Mouse (Mus musculus) heart, embryonic 11.5 days (tissue): Measurements from ENCODE around the gene Epb41l2. TPM values are rescaled to one million over a fixed set of nuclear protein-coding genes. Genes with fewer than 3 reads are reported as not detected.

ENCODE experiments used
- ATAC-seq: fragments of 200-750 bp; cut with Nextera tagmentation; replicated peaks from 2 replicates; pipeline ENCODE4 v1.8.0; 2017; ENCODE audit warnings: moderate library complexity; ENCODE audit not compliant: insufficient number of reproducible peaks, low FRiP score, low TSS enrichment
- H3K27ac ChIP-seq: fragments of 300-500 bp; sonication (generic); 2 replicates; pipeline ENCODE4 v1.5.1; 2014; ENCODE audit warnings: mild to moderate bottlenecking, low read depth, low read length
- H3K27me3 ChIP-seq: fragments of 300-500 bp; sonication (generic); 2 replicates; pipeline ENCODE4 v1.6.1; 2014; ENCODE audit warnings: mild to moderate bottlenecking, low read length, mixed read lengths; ENCODE audit not compliant: control insufficient read depth, insufficient read depth
- H3K36me3 ChIP-seq: fragments of 300-500 bp; sonication (generic); 2 replicates; pipeline ENCODE4 v1.6.1; 2014; ENCODE audit warnings: mild to moderate bottlenecking, low read length, moderate library complexity, mixed read lengths; ENCODE audit not compliant: control insufficient read depth, insufficient read depth
- H3K4me1 ChIP-seq: fragments of 300-500 bp; sonication (generic); 2 replicates; pipeline ENCODE4 v1.6.1; 2014; ENCODE audit warnings: low read length; ENCODE audit not compliant: control insufficient read depth, insufficient read depth
- H3K4me2 ChIP-seq: fragments of 300-500 bp; sonication (generic); 2 replicates; pipeline ENCODE4 v1.6.1; 2014; ENCODE audit warnings: mild to moderate bottlenecking, moderate library complexity
- H3K4me3 ChIP-seq: fragments of 300-500 bp; sonication (generic); 2 replicates; pipeline ENCODE4 v1.5.1; 2014; ENCODE audit warnings: low read depth, low read length
- H3K9ac ChIP-seq: fragments of 300-500 bp; sonication (generic); 2 replicates; pipeline ENCODE4 v1.6.1; 2014; ENCODE audit warnings: mild to moderate bottlenecking, low read depth, low read length, moderate library complexity
- H3K9me3 ChIP-seq: fragments of 300-500 bp; sonication (generic); replicated peaks from 2 replicates; pipeline ENCODE4 v1.6.1; 2016; ENCODE audit warnings: low read length; ENCODE audit not compliant: control insufficient read depth
- WGBS: fragments of 180-500 bp; shearing (Covaris S2); extraction: QIAGEN DNeasy Blood & Tissue Kit; methylation state at CpG from one replicate; pipeline ENCODE4 v1.1.7; 2014; ENCODE audit not compliant: insufficient replicate concordance; 5-methylcytosine and 5-hydroxymethylcytosine counted together
- polyA plus RNA-seq: library from polyadenylated mRNA; unstranded; fragments of >200 nt; fragmentation: Nextera tagmentation; extraction: Ambion mirVana; gene quantifications from 2 replicates; pipeline ENCODE4 v1.2.1, GENCODE M21; 2014

Gene Epb41l2
- polyA plus RNA-seq, 1 experiment from 2014 or later, result 51.5 TPM

DNA sequence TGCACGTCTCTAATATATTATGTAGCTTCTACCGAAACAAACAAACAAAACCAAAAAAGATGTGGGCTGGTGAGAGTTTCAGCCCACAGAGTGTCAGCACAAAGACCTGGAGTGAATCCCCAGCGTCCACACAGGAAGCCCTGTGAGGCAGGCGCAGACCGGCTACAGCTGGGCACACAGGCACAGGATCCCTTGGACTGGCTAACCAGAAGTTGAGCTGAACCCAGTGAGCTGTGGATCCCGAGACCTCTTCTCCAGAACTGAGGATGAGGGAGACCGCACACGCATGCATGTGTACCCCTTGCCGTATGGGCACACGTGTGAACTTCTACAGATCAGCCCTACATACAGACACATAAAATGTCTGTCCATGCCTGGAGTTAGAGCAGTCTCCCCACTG, 94.2 kb downstream of the Epb41l2 start:
- Histone ChIP-seq H3K4me3 (no peak overlapping the region), H3K9ac (no peak overlapping the region), H3K36me3 (peaks cover 2% of the 10 kb centered on the region), H3K4me2 (no peak overlapping the region), H3K9me3 (no peaks in the 10 kb centered on the region), H3K27me3 (no peaks in the 10 kb centered on the region), H3K4me1 (peaks cover 16% of the 10 kb centered on the region), H3K27ac (no peak overlapping the region)
- ATAC-seq, result no peak
- WGBS, result 87% methylated on average over 10 of the region's 10 CpGs

DNA sequence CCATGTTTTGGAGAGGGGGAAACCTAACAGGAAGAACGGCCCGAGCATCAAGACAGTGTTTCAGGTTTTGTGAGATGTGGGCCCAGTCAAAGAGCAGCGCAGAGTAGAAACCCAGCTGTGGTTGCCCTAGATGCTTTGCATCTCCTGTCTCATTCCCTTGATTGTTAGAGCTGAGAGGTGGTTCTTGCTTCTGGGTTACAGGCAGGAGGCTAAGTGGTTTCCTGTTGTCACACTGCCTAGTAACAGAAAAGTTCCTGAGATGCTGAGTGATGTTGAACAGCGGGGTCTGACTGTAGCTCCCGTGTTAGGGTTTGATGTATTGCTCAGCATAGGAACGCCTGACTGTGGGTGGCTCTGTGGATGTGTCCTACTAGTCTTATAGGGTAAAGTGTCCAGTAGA, 97.5 kb downstream of the Epb41l2 start:
- H3K36me3 ChIP-seq, result peaks cover 2% of the 10 kb centered on the region
- no peaks in the 10 kb centered on the region for H3K27me3 ChIP-seq
- H3K4me1 ChIP-seq, result peaks cover 4% of the 10 kb centered on the region; the same call in 1 of the 2 replicates
- H3K4me2 ChIP-seq, result no peak overlapping the region
- ATAC-seq, result no peak
- H3K9me3 ChIP-seq, result no peaks in the 10 kb centered on the region
- H3K27ac ChIP-seq, result no peak overlapping the region
- WGBS, result 70% methylated on average over 6 of the region's 6 CpGs
- no peak overlapping the region for H3K4me3 ChIP-seq
- no peak overlapping the region for H3K9ac ChIP-seq

DNA sequence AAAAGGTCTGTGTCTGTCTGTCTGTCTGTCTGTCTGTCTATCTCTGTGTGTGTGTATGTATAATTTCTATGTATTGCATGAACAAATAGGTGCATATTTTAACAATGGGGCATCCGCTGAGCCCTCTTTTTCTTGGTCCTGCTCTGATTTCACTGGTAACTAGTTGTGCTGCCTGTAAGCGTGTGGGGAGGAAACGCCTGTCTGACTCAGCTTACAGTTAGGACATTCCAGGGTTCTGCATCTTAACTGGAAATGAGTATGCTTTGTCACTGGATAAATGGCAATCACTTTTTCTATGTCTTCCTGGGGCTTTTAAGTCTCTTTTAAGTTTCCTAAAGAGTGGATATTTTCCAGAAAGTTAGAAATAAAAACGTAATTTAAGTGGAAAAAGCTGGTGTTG, 98.4 kb downstream of the Epb41l2 start:
- Histone ChIP-seq H3K4me1 (peaks cover 8% of the 10 kb centered on the region; the same call in 1 of the 2 replicates), H3K36me3 (peaks cover 2% of the 10 kb centered on the region), H3K9ac (no peak overlapping the region), H3K27me3 (no peaks in the 10 kb centered on the region), H3K4me2 (no peak overlapping the region), H3K9me3 (no peaks in the 10 kb centered on the region), H3K27ac (no peak overlapping the region), H3K4me3 (no peak overlapping the region)
- 69% methylated on average over 4 of the region's 4 CpGs for WGBS
- no peak for ATAC-seq

GRCm38 (mm10) chr10:25461832-25462231, 102.2 kb downstream of the Epb41l2 start:
- no peak overlapping the region for H3K27ac ChIP-seq
- H3K4me1 ChIP-seq, result peaks cover 16% of the 10 kb centered on the region
- no peaks in the 10 kb centered on the region for H3K27me3 ChIP-seq
- no peak overlapping the region for H3K4me3 ChIP-seq
- H3K9me3 ChIP-seq, result no peaks in the 10 kb centered on the region
- 36% methylated on average over 1 of the region's 1 CpGs for WGBS
- ATAC-seq, result 0 out of 2 replicates have a peak, but pooled peaks have one; percentile 46
- no peaks in the 10 kb centered on the region for H3K36me3 ChIP-seq
- H3K9ac ChIP-seq, result no peak overlapping the region
- no peak overlapping the region for H3K4me2 ChIP-seq

GRCm38 (mm10) chr10:25462669-25463068, 103.1 kb downstream of the Epb41l2 start:
- 52% methylated on average over 3 of the region's 3 CpGs for WGBS
- no peaks in the 10 kb centered on the region for H3K9me3 ChIP-seq
- no peaks in the 10 kb centered on the region for H3K36me3 ChIP-seq

DNA sequence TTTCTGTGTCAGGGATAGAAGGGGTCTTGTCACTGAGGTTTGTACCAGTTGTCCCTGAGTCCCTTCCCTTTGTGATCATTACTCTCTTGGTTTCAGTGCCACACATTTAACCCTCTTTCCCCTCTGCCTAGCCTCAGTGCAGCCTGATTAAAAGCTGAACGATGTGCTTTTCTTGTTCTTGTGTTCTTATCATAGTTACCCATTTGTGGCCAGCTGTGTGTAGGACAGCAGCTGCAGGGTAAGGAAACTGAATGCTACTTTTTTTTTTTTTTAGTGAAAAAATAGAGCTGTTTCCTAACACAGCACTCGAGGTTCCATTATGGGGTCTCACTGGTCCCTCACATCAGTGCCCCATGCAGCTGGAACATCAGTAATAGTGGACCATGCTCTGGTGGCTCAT, 106.9 kb downstream of the Epb41l2 start:
- Histone ChIP-seq H3K9ac (no peak overlapping the region), H3K36me3 (peaks cover under 1% of the 10 kb centered on the region), H3K4me2 (no peak overlapping the region), H3K27me3 (no peaks in the 10 kb centered on the region), H3K9me3 (no peaks in the 10 kb centered on the region), H3K27ac (peak overlapping the region; percentile 7; the same call in 1 of the 2 replicates), H3K4me1 (peaks cover 15% of the 10 kb centered on the region), H3K4me3 (no peak overlapping the region)
- ATAC-seq, result no peak
- WGBS, result 28% methylated on average over 2 of the region's 2 CpGs

More at GRCm38 (mm10) chr10:25462669-25463068, 103.1 kb downstream of the Epb41l2 start:
- Histone ChIP-seq H3K4me2 (no peak overlapping the region), H3K27me3 (no peaks in the 10 kb centered on the region), H3K9ac (no peak overlapping the region), H3K4me1 (peaks cover 16% of the 10 kb centered on the region), H3K27ac (no peak overlapping the region), H3K4me3 (no peak overlapping the region)
- ATAC-seq, result no peak

DNA sequence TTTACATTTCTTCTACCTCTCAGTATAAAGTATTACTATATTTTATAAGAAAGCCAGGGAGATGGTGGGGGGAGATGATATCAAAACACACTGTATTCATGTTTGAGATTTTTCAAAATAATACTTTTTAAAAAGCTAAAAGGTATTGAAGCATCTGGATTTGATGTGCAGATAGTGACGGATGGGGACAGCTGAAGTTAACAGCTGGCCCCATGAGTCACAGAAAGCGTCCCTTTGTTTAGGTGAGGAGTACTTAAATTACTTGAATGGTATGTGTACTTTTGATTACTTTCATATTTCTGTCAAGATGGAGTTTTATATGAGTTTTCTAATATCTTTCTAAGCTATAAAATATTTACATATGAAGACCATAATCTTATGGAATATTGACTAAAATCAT, 112.3 kb downstream of the Epb41l2 start:
- H3K36me3 ChIP-seq, result peaks cover 7% of the 10 kb centered on the region
- 81% methylated on average over 2 of the region's 2 CpGs for WGBS
- no peaks in the 10 kb centered on the region for H3K4me1 ChIP-seq
- ATAC-seq, result no peak
- H3K27me3 ChIP-seq, result no peaks in the 10 kb centered on the region
- no peak overlapping the region for H3K4me3 ChIP-seq
- no peak overlapping the region for H3K9ac ChIP-seq
- no peak overlapping the region for H3K4me2 ChIP-seq
- H3K27ac ChIP-seq, result no peak overlapping the region
- no peaks in the 10 kb centered on the region for H3K9me3 ChIP-seq

- H3K27me3 ChIP-seq, result no peaks in the 10 kb centered on the region
- peaks cover 9% of the 10 kb centered on the region; the same call in 1 of the 2 replicates for H3K4me1 ChIP-seq
- WGBS, result 80% methylated on average over 3 of the region's 3 CpGs
- no peak for ATAC-seq
- H3K36me3 ChIP-seq, result 0 out of 2 replicates have a peak, but pooled peaks cover 4% of the 10 kb centered on the region
- H3K4me2 ChIP-seq, result no peak overlapping the region
- H3K9me3 ChIP-seq, result no peaks in the 10 kb centered on the region
- H3K27ac ChIP-seq, result no peak overlapping the region
- H3K9ac ChIP-seq, result no peak overlapping the region
- H3K4me3 ChIP-seq, result no peak overlapping the region
Observed at GRCm38 (mm10) chr10:25479716-25480115, 120.1 kb downstream of the Epb41l2 start.

DNA sequence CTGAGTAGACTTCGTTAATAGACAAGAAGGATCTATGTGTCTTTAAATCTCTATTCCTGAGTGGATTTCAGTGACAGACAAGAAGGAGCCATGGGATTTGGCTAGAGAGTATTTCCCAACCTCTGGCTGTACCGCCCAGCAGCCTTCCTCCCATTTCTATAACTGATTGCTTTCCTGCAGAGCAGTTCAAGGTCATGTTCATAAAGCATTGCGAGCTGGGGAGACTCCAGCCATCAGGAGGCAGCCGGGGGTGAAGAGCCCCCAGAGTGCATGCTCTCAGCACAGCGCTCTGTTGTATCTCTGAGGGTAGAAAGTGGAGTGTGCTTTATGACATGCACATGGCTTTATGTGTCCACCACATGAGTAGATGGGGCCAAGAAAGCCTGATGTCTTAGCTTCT, 123.2 kb downstream of the Epb41l2 start:
- no peak overlapping the region for H3K4me3 ChIP-seq
- no peak for ATAC-seq
- H3K27ac ChIP-seq, result no peak overlapping the region
- 69% methylated on average over 5 of the region's 5 CpGs for WGBS
- H3K36me3 ChIP-seq, result 0 out of 2 replicates have a peak, but pooled peaks cover 4% of the 10 kb centered on the region
- H3K27me3 ChIP-seq, result no peaks in the 10 kb centered on the region
- H3K9ac ChIP-seq, result no peak overlapping the region
- H3K4me2 ChIP-seq, result no peak overlapping the region
- peaks cover 9% of the 10 kb centered on the region; the same call in 1 of the 2 replicates for H3K4me1 ChIP-seq
- no peaks in the 10 kb centered on the region for H3K9me3 ChIP-seq
